8 mouse cellular contexts compared by ENCODE assay signal in genomic region chr6:128355726-128356416, GRCm38 (mm10). TPM values are rescaled to one million over a fixed set of nuclear protein-coding genes. Genes with fewer than 3 reads are reported as not detected.
DNase-seq lines count a peak whose midpoint lies in the region; ATAC-seq and TF ChIP-seq lines count a peak whose summit lies in the region.

Gene Tulp3 (minus strand): TSS chr6:128355851.

- peak within 1 kb of the TSS; percentile 83 for H3K9ac ChIP-seq in hindbrain, postnatal 0 days (replicated peaks; ENCODE audit: low read length)

- peak; percentile 94 for DNase-seq in WW6 (ENCODE audit: low read depth, low spot score)
- peak; percentile 96 to 97 for DNase-seq in cerebellum, postnatal 4 days (ENCODE audit: low spot score in 2 of 2)
- DNase-seq in gastrocnemius, adult 2 months: peak; percentile 99
- DNase-seq in hindbrain, postnatal 0 days (ENCODE audit: low spot score): peak; percentile 99
- DNase-seq in left cerebral cortex, adult 2 months (ENCODE audit: extremely low spot score in 1 of 2, low spot score in 2 of 2): peak; percentile 96 to 97
- DNase-seq in right cerebral cortex, adult 2 months (ENCODE audit: low spot score in 2 of 2): peak; percentile 96 to 98
- peak; percentile 96 for DNase-seq in urinary bladder, postnatal 14 days (ENCODE audit: low spot score)

- no peaks in the 10 kb centered on the region for H3K9me3 ChIP-seq in hindbrain, postnatal 0 days (ENCODE audit: low read length)

- H3K27ac ChIP-seq in gastrocnemius, adult 2 months: peak within 1 kb of the TSS; percentile 89
- peak within 1 kb of the TSS; percentile 95 for H3K27ac ChIP-seq in hindbrain, postnatal 0 days
- H3K27ac ChIP-seq in left cerebral cortex, adult 2 months: peak within 1 kb of the TSS; percentile 88

- intact Hi-C loops in gastrocnemius, adult 2 months (cut with DNase I): no loop called here
- intact Hi-C loops in left cerebral cortex, adult 2 months (cut with DNase I): loop anchor here (5.0 kb wide), 2 partner anchors 124 to 154 kb away; no protein-coding TSS in a partner anchor

- H3K27me3 ChIP-seq in hindbrain, postnatal 0 days (ENCODE audit: insufficient read depth, low read length): no peaks in the 10 kb centered on the region

- H3K4me3 ChIP-seq in gastrocnemius, adult 2 months: peak within 1 kb of the TSS; percentile 95
- peak within 1 kb of the TSS; percentile 75 for H3K4me3 ChIP-seq in hindbrain, postnatal 0 days (ENCODE audit: low read length)
- H3K4me3 ChIP-seq in left cerebral cortex, adult 2 months: peak within 1 kb of the TSS; percentile 75

- 0 out of 2 replicates have a peak, but pooled peaks cover 4% of the 10 kb centered on the region for H3K4me1 ChIP-seq in hindbrain, postnatal 0 days (ENCODE audit: insufficient read depth, low read length)

- peak; percentile 98 for ATAC-seq in hindbrain, postnatal 0 days
- ATAC-seq in megakaryocyte, adult 5-6 weeks (ENCODE audit: poor library complexity, severe bottlenecking): peak; percentile 95

- peaks cover 4% of the 10 kb centered on the region; the same call in 1 of the 2 replicates for H3K36me3 ChIP-seq in hindbrain, postnatal 0 days (ENCODE audit: insufficient read depth, low read length)

- under 1% methylated on average over 39 of the region's 42 CpGs for WGBS in hindbrain, postnatal 0 days

- TF ChIP-seq CTCF in gastrocnemius, adult 2 months (IDR thresholded peaks at IDR 0.05): no peak
- no peak for TF ChIP-seq CTCF in hindbrain, postnatal 0 days (IDR thresholded peaks at IDR 0.05; ENCODE audit: low read depth)
- TF ChIP-seq CTCF in left cerebral cortex, adult 2 months (IDR thresholded peaks at IDR 0.05): no peak

- H3K4me2 ChIP-seq in hindbrain, postnatal 0 days (ENCODE audit: low read depth, low read length): peak within 1 kb of the TSS; percentile 62

RNA-seq across cellular contexts. Expression of gene Tulp3, which starts in this region (rescaled TPM):
- 1 to 10 TPM; 5.9 to 6.6 TPM for total RNA-seq in gastrocnemius, adult 2 months (2021)
- 12.8 and 16.4 TPM in 2 replicates for total RNA-seq in hindbrain, postnatal 0 days (2014; rRNA removed)
- 15.8 and 17.5 TPM in 2 replicates for polyA plus RNA-seq in hindbrain, postnatal 0 days (2015; fragmentation: Nextera tagmentation; extraction: Ambion mirVana)
- 10 to 100 TPM; 20.1 to 21.9 TPM for total RNA-seq in left cerebral cortex, adult 2 months (2021)
- 2.6 and 3.3 TPM in 2 replicates for total RNA-seq in megakaryocyte, adult 5-6 weeks (2015)
- total RNA-seq in megakaryocyte, adult 5-6 weeks (2017): 1.4 and 2.4 TPM in 2 replicates

Comparison
In these comparisons a context has a peak if more than half of its experiments do, and no peak if none do; other contexts are left out.
1. Peak in every context shown above with its lines: DNase-seq, ATAC-seq, H3K4me3 ChIP-seq and H3K27ac ChIP-seq.